In genomic region chr13:24679027-24679680, GRCm38 (mm10) we compare ENCODE assay signal across 10 mouse cellular contexts.
DNase-seq lines count a peak whose midpoint lies in the region; ATAC-seq and TF ChIP-seq lines count a peak whose summit lies in the region.
"Had no signal": no experiment of that assay in that cellular context is flagged by ENCODE, and none has a peak within 500 bp of the region (broad histone marks: within the 10 kb centered on the region; RNA-seq: fewer than 3 reads in every experiment).

No protein-coding gene starts in this region.

- no peak overlapping the region for H3K27ac ChIP-seq in heart, embryonic 16.5 days (ENCODE audit: low read length)
- peak overlapping the region; percentile 65 for H3K27ac ChIP-seq in embryonic facial prominence, embryonic 10.5 days (replicated peaks)
- H3K27ac ChIP-seq in gastrocnemius, adult 2 months = no peak overlapping the region

- H3K4me3 ChIP-seq in heart, embryonic 16.5 days (ENCODE audit: low read length) = no peak overlapping the region
- no peak overlapping the region for H3K4me3 ChIP-seq in embryonic facial prominence, embryonic 10.5 days
- no peak overlapping the region for H3K4me3 ChIP-seq in gastrocnemius, adult 2 months

- intact Hi-C loops in gastrocnemius, adult 2 months (cut with DNase I) = no loop called here

- peaks cover 29% of the 10 kb centered on the region for H3K36me3 ChIP-seq in heart, embryonic 16.5 days (ENCODE audit: control insufficient read depth, insufficient read depth)
- no peaks in the 10 kb centered on the region for H3K36me3 ChIP-seq in embryonic facial prominence, embryonic 10.5 days (replicated peaks)

- DNase-seq in heart, adult 9 months (ENCODE audit: low spot score in 2 of 2) = no peak
- peak; percentile 34 for DNase-seq in brain, adult 2 months (ENCODE audit: low read depth, low spot score)
- peak; percentile 40 for DNase-seq in embryonic facial prominence, embryonic 10.5 days (ENCODE audit: low spot score)
- peak; percentile 55 for DNase-seq in mesoderm, embryonic 11.5 days (ENCODE audit: low read depth, low spot score)
- DNase-seq in thymus, postnatal 4 days = no peak
- DNase-seq in gastrocnemius, adult 2 months = no peak
- DNase-seq in B cell, adult 2 months = no peak
- DNase-seq: heart, postnatal 10 days; lung, adult 2 months had no signal

- 0 out of 2 replicates have a peak, but pooled peaks cover 2% of the 10 kb centered on the region for H3K4me1 ChIP-seq in heart, embryonic 16.5 days (ENCODE audit: control insufficient read depth, insufficient read depth, low read length)
- peaks cover 8% of the 10 kb centered on the region for H3K4me1 ChIP-seq in embryonic facial prominence, embryonic 10.5 days

- 48% methylated on average over 15 of the region's 15 CpGs for WGBS in heart, embryonic 16.5 days
- WGBS in embryonic facial prominence, embryonic 10.5 days = 37% methylated on average over 15 of the region's 15 CpGs

- ATAC-seq in heart, embryonic 16.5 days (replicated peaks; ENCODE audit: extremely low read depth, insufficient read depth, low FRiP score) = 0 out of 2 replicates have a peak, but pooled peaks have one; percentile 32

- no peaks in the 10 kb centered on the region for H3K27me3 ChIP-seq in heart, embryonic 16.5 days (ENCODE audit: control insufficient read depth, insufficient read depth, low read length)
- no peaks in the 10 kb centered on the region for H3K27me3 ChIP-seq in embryonic facial prominence, embryonic 10.5 days (replicated peaks; ENCODE audit: low read depth, poor library complexity, severe bottlenecking)

- H3K9ac ChIP-seq in heart, embryonic 16.5 days (ENCODE audit: low read length) = no peak overlapping the region

- H3K4me2 ChIP-seq in heart, embryonic 16.5 days (ENCODE audit: low read depth, low read length) = no peak overlapping the region

- TF ChIP-seq CTCF in gastrocnemius, adult 2 months (IDR thresholded peaks at IDR 0.05) = no peak

- 0 out of 2 replicates have a peak, but pooled peaks cover 3% of the 10 kb centered on the region for H3K9me3 ChIP-seq in heart, embryonic 16.5 days (replicated peaks; ENCODE audit: control insufficient read depth, low read length)
- H3K9me3 ChIP-seq in embryonic facial prominence, embryonic 10.5 days = no peaks in the 10 kb centered on the region

Comparison
In these comparisons a context has a peak if more than half of its experiments do, and no peak if none do; other contexts are left out.
1. DNase-seq: peak in brain, adult 2 months (single experiment), embryonic facial prominence, embryonic 10.5 days (single experiment) and mesoderm, embryonic 11.5 days (single experiment); none in heart, adult 9 months (0 of 2), thymus, postnatal 4 days (single experiment), gastrocnemius, adult 2 months (single experiment) and B cell, adult 2 months (0 of 2).